ENCODE assay signal across 12 mouse cellular contexts in genomic region chr16:43860624-43861023, GRCm38 (mm10).
"Had no signal": no experiment of that assay in that cellular context is flagged by ENCODE, and none has a peak within 500 bp of the region (broad histone marks: within the 10 kb centered on the region; RNA-seq: fewer than 3 reads in every experiment).

No protein-coding gene starts in this region.

- ATAC-seq: midbrain, embryonic 13.5 days had no signal

- H3K27me3 ChIP-seq: limb, embryonic 15.5 days; midbrain, embryonic 13.5 days; neural tube, embryonic 15.5 days had no signal

- H3K4me1 ChIP-seq: midbrain, embryonic 13.5 days; neural tube, embryonic 15.5 days had no signal

- H3K27ac ChIP-seq: left cerebral cortex, adult 2 months; limb, embryonic 15.5 days; liver, embryonic 14.5 days; midbrain, embryonic 13.5 days; neural tube, embryonic 15.5 days had no signal

- H3K4me2 ChIP-seq: limb, embryonic 15.5 days; midbrain, embryonic 13.5 days; neural tube, embryonic 15.5 days had no signal

- H3K9me3 ChIP-seq: limb, embryonic 15.5 days; midbrain, embryonic 13.5 days; neural tube, embryonic 15.5 days had no signal

- H3K4me3 ChIP-seq: left cerebral cortex, adult 2 months; limb, embryonic 15.5 days; midbrain, embryonic 13.5 days; myocyte; neural tube, embryonic 15.5 days had no signal

- H3K9ac ChIP-seq: limb, embryonic 15.5 days; liver, embryonic 14.5 days; midbrain, embryonic 13.5 days; neural tube, embryonic 15.5 days had no signal

- DNase-seq: kidney, adult 8-10 months; kidney, postnatal 25 days; right cerebral cortex, adult 18-20 months; spleen, adult 18-20 months; thymus, adult 2 months; thymus, postnatal 25 days had no signal
